ENCODE assay signal across 7 mouse cellular contexts in the genomic region with DNA sequence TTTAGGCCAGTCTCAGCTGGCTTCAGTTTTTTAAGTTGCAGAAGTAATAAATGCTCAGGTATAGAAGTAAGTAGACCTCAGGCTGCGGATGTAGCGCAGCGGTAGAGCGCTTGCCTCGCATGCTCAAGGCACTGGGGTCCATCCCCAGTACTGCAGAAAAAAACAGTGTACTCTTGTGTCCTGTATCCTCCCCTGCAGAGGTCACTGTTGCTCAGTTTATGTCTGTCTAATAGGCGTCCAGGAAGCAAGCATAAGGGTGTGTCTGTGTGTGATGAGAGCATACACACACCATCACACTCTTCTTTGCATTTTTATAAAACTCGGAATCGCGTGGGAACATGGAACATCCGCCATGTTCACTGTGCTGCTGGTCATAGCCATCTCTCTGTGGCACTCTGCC. TPM values are rescaled to one million over a fixed set of nuclear protein-coding genes. Genes with fewer than 3 reads are reported as not detected.
DNase-seq lines count a peak whose midpoint lies in the region; ATAC-seq and TF ChIP-seq lines count a peak whose summit lies in the region.

No protein-coding gene starts in this region.

- no peak for TF ChIP-seq POLR2A in MEL (IDR thresholded peaks at IDR 0.05; ENCODE audit: control insufficient read depth in 1 of 2, insufficient read depth in 1 of 2, low read depth in 1 of 2, low read length in 2 of 2, poor library complexity in 1 of 2)

- DNase-seq in kidney, postnatal 10 days = peak; percentile 46
- no peak for DNase-seq in kidney, postnatal 14 days
- no peak for DNase-seq in MEL (ENCODE audit: low read depth, low spot score)
- peak; percentile 53 to 70 for DNase-seq in spleen, postnatal 4 days (ENCODE audit: low spot score in 2 of 2)
- DNase-seq in ovary, adult 18-20 months (ENCODE audit: low spot score) = no peak
- no peak for DNase-seq in testis, postnatal 14 days (ENCODE audit: low spot score)

- H3K9ac ChIP-seq in MEL (ENCODE audit: control insufficient read depth, low read depth, low read length, poor library complexity, severe bottlenecking) = no peak overlapping the region

- no peak overlapping the region for H3K4me3 ChIP-seq in MEL (ENCODE audit: control insufficient read depth in 1 of 2, insufficient read depth in 1 of 2, low read depth in 2 of 2, low read length in 2 of 2)

- H3K79me2 ChIP-seq in MEL (ENCODE audit: control insufficient read depth, insufficient read depth, low read length, poor library complexity) = peaks cover 16% of the 10 kb centered on the region

- TF ChIP-seq RAD21 in MEL (IDR thresholded peaks at IDR 0.05; ENCODE audit: low read depth, low read length) = peak; percentile 1; the same call in 1 of the 2 replicates

- TF ChIP-seq EP300 in MEL (IDR thresholded peaks at IDR 0.05; ENCODE audit: low read depth in 1 of 2, low read length in 2 of 2) = no peak

- peaks cover 0 to 12% of the 10 kb centered on the region in 2 experiments; a peak in 2 of 4 replicates for H3K36me3 ChIP-seq in MEL (ENCODE audit: control insufficient read depth in 1 of 2, insufficient read depth in 2 of 2, low read length in 2 of 2)

- no peaks in the 10 kb centered on the region for H3K27me3 ChIP-seq in MEL (ENCODE audit: control insufficient read depth in 1 of 2, insufficient read depth in 2 of 2, low read length in 2 of 2)

- no peak overlapping the region for H3K27ac ChIP-seq in MEL (ENCODE audit: control insufficient read depth, low read depth, low read length)

- no peaks in the 10 kb centered on the region for H3K4me1 ChIP-seq in MEL (ENCODE audit: control insufficient read depth in 1 of 2, insufficient read depth in 2 of 2, low read length in 2 of 2)

- no peaks in the 10 kb centered on the region for H3K9me3 ChIP-seq in MEL (replicated peaks; ENCODE audit: insufficient read depth, low read length)

- ATAC-seq in inflammation-experienced regulatory T-cells, adult 6 months = peak; percentile 95

- TF ChIP-seq CTCF in MEL (IDR thresholded peaks at IDR 0.05 in 2 of 3, conservative IDR thresholded peaks at IDR 0.05 in 1 of 3; ENCODE audit: control insufficient read depth in 1 of 3, insufficient read depth in 1 of 3, low read depth in 2 of 3, low read length in 3 of 3, poor library complexity in 1 of 3, severe bottlenecking in 1 of 3) = peak in 1 of 3 experiments; percentile 28; a peak in 2 of 6 replicates

TF ChIP-seq in MEL, 35 proteins besides CTCF, POLR2A, EP300 and RAD21:
- TF ChIP-seq USF2 (IDR thresholded peaks at IDR 0.05; ENCODE audit: borderline replicate concordance in 1 of 2, insufficient read depth in 1 of 2, low read depth in 1 of 2, low read length in 2 of 2) (no peak), ZKSCAN1 (IDR thresholded peaks at IDR 0.05; ENCODE audit: low read depth, low read length) (no peak), ELF1 (IDR thresholded peaks at IDR 0.05; ENCODE audit: low read depth, low read length) (no peak), SIN3A (IDR thresholded peaks at IDR 0.05; ENCODE audit: low read length) (no peak)

RNA-seq across cellular contexts. Expression of a gene that starts 9.3 kb away (rescaled TPM):
- total RNA-seq in MEL (2012; rRNA removed) = 12.6 and 15.9 TPM in 2 replicates
- polyA plus RNA-seq in MEL (2012; ENCODE audit: insufficient read depth in 1 of 2, insufficient read length in 2 of 2, low read depth in 1 of 2, low replicate concordance in 2 of 2, missing spikeins in 1 of 2) = 10 to 100 TPM in 1 of 2 experiments, not detected in 1; 19.2 TPM
- polyA plus RNA-seq in inflammation-experienced regulatory T-cells, adult 6 months (2017; shearing (Covaris generic)) = 1 to 10 TPM; 5.7 to 9.6 (median 8.9) TPM

RNA-seq across cellular contexts. Expression of a gene that starts 10.1 kb away (rescaled TPM):
- 54.7 and 55.8 TPM in 2 replicates for total RNA-seq in MEL (2012; rRNA removed)
- 10 to 100 TPM in 1 of 2 experiments, not detected in 1; 93.5 TPM for polyA plus RNA-seq in MEL (2012; ENCODE audit: insufficient read depth in 1 of 2, insufficient read length in 2 of 2, low read depth in 1 of 2, low replicate concordance in 2 of 2, missing spikeins in 1 of 2)
- polyA plus RNA-seq in inflammation-experienced regulatory T-cells, adult 6 months (2017; shearing (Covaris generic)) = 10 to 100 TPM; 16.1 to 24.1 (median 19.7) TPM

RNA-seq across cellular contexts. Expression of a gene that starts 16.9 kb away (rescaled TPM):
- 2.1 and 2.9 TPM in 2 replicates for total RNA-seq in MEL (2012; rRNA removed)
- 1 to 10 TPM in 1 of 2 experiments, not detected in 1; 8.7 TPM for polyA plus RNA-seq in MEL (2012; ENCODE audit: insufficient read depth in 1 of 2, insufficient read length in 2 of 2, low read depth in 1 of 2, low replicate concordance in 2 of 2, missing spikeins in 1 of 2)
- 10 to 100 TPM; 38.3 to 51.4 (median 47.1) TPM for polyA plus RNA-seq in inflammation-experienced regulatory T-cells, adult 6 months (2017; shearing (Covaris generic))

RNA-seq across cellular contexts. Expression of a gene that starts 44.6 kb away (rescaled TPM):
- total RNA-seq in MEL (2012; rRNA removed) = 72.0 and 88.6 TPM in 2 replicates
- 100 to 1,000 TPM in 1 of 2 experiments, not detected in 1; 180 TPM for polyA plus RNA-seq in MEL (2012; ENCODE audit: insufficient read depth in 1 of 2, insufficient read length in 2 of 2, low read depth in 1 of 2, low replicate concordance in 2 of 2, missing spikeins in 1 of 2)
- polyA plus RNA-seq in inflammation-experienced regulatory T-cells, adult 6 months (2017; shearing (Covaris generic)) = 100 to 1,000 TPM; 134 to 155 (median 155) TPM

RNA-seq across cellular contexts. Expression of a gene that starts 49.3 kb away (rescaled TPM):
- 0.31 and 0.49 TPM in 2 replicates for total RNA-seq in MEL (2012; rRNA removed)
- 1 to 10 TPM in 1 of 2 experiments, not detected in 1; 2.1 TPM for polyA plus RNA-seq in MEL (2012; ENCODE audit: insufficient read depth in 1 of 2, insufficient read length in 2 of 2, low read depth in 1 of 2, low replicate concordance in 2 of 2, missing spikeins in 1 of 2)
- polyA plus RNA-seq in inflammation-experienced regulatory T-cells, adult 6 months (2017; shearing (Covaris generic)) = not detected

Comparison
In these comparisons a context has a peak if more than half of its experiments do, and no peak if none do; other contexts are left out.
1. DNase-seq: peak in kidney, postnatal 10 days (single experiment) and spleen, postnatal 4 days (2 of 2); none in kidney, postnatal 14 days (single experiment), MEL (single experiment), ovary, adult 18-20 months (single experiment) and testis, postnatal 14 days (single experiment).